Mouse (Mus musculus): ENCODE measurements at regions not wholly inside any gene's neighbourhood (a gene's known extent, or its start where the extent isn't known, plus 50 kb on each side); places are given as distances from the start of the nearest gene placed in this dataset.

GRCm38 (mm10) chr1:76911472-76911871, 603.4 kb downstream of the Epha4 start:
- no peak for DNase-seq (ENCODE audit: low read depth, low spot score)
- Histone ChIP-seq H3K36me3 (ENCODE audit: control insufficient read depth, insufficient read depth, low read length, poor library complexity, severe bottlenecking) (no peaks in the 10 kb centered on the region), H3K4me1 (ENCODE audit: control insufficient read depth in 2 of 2, insufficient read depth in 2 of 2, low read length in 2 of 2, poor library complexity in 1 of 2) (no peaks in the 10 kb centered on the region), H3K27ac (ENCODE audit: insufficient read depth, low read depth, low read length, poor library complexity, severe bottlenecking) (no peak overlapping the region), H3K4me3 (ENCODE audit: insufficient read depth in 1 of 2, low read depth in 1 of 2, low read length in 2 of 2, poor library complexity in 1 of 2, severe bottlenecking in 1 of 2) (no peak overlapping the region), H3K9me3 (ENCODE audit: control insufficient read depth, insufficient read depth, low read depth, low read length) (no peaks in the 10 kb centered on the region), H3K9ac (ENCODE audit: insufficient read depth, low read depth, low read length, poor library complexity, severe bottlenecking) (no peak overlapping the region)
- TF ChIP-seq MAFK (IDR thresholded peaks at IDR 0.05; ENCODE audit: insufficient read depth, low read depth, low read length) (no peak), ZNF384 (IDR thresholded peaks at IDR 0.05; ENCODE audit: low read depth, low read length) (no peak), HCFC1 (IDR thresholded peaks at IDR 0.05; ENCODE audit: borderline replicate concordance, insufficient read depth, low read length) (no peak), ZC3H11A (IDR thresholded peaks at IDR 0.05; ENCODE audit: borderline replicate concordance, low read depth, low read length) (no peak), CHD2 (IDR thresholded peaks at IDR 0.05; ENCODE audit: low read depth, low read length) (no peak)
- in situ Hi-C loops (cut with MboI; ENCODE audit: low sequenced_read_pairs in 2 of 2, unreplicated experiment in 2 of 2): no loop called here

DNA sequence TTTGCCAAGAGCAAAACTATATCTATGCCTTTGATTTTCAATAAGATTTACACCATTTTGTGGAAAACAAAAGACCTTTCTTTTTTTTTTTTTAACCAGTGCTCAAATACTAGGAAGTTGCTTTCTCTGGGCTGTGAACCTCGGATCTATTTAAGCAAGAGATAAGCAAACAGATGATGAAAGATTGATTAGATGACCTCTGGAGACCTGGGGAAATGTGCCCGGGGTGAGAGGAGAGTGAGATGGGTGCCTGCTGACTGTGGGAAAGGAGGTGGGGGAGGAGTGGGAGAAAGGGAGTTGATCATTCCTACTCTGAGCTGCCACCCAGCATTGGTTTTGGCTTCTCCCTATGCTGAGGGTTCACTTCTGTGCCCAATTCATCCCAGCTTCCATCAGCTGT, 595.3 kb downstream of the Epha4 start:
- in situ Hi-C loops (cut with MboI; ENCODE audit: low sequenced_read_pairs in 2 of 2, unreplicated experiment in 2 of 2): no loop called here
- Histone ChIP-seq H3K4me3 (ENCODE audit: insufficient read depth in 1 of 2, low read depth in 1 of 2, low read length in 2 of 2, poor library complexity in 1 of 2, severe bottlenecking in 1 of 2) (no peak overlapping the region), H3K27ac (ENCODE audit: insufficient read depth, low read depth, low read length, poor library complexity, severe bottlenecking) (no peak overlapping the region), H3K4me1 (ENCODE audit: control insufficient read depth in 2 of 2, insufficient read depth in 2 of 2, low read length in 2 of 2, poor library complexity in 1 of 2) (no peaks in the 10 kb centered on the region), H3K9ac (ENCODE audit: insufficient read depth, low read depth, low read length, poor library complexity, severe bottlenecking) (no peak overlapping the region), H3K36me3 (ENCODE audit: control insufficient read depth, insufficient read depth, low read length, poor library complexity, severe bottlenecking) (no peaks in the 10 kb centered on the region), H3K9me3 (ENCODE audit: control insufficient read depth, insufficient read depth, low read depth, low read length) (no peaks in the 10 kb centered on the region)
- TF ChIP-seq CHD2 (IDR thresholded peaks at IDR 0.05; ENCODE audit: low read depth, low read length): no peak
- no peak for TF ChIP-seq MAFK (IDR thresholded peaks at IDR 0.05; ENCODE audit: insufficient read depth, low read depth, low read length)
- TF ChIP-seq HCFC1 (IDR thresholded peaks at IDR 0.05; ENCODE audit: borderline replicate concordance, insufficient read depth, low read length): no peak
- no peak for TF ChIP-seq ZNF384 (IDR thresholded peaks at IDR 0.05; ENCODE audit: low read depth, low read length)
- TF ChIP-seq ZC3H11A (IDR thresholded peaks at IDR 0.05; ENCODE audit: borderline replicate concordance, low read depth, low read length): no peak
- DNase-seq (ENCODE audit: low read depth, low spot score): no peak

- H3K9me3 ChIP-seq (ENCODE audit: control insufficient read depth, insufficient read depth, low read depth, low read length): no peaks in the 10 kb centered on the region
- TF ChIP-seq ZC3H11A (IDR thresholded peaks at IDR 0.05; ENCODE audit: borderline replicate concordance, low read depth, low read length) (no peak), MAFK (IDR thresholded peaks at IDR 0.05; ENCODE audit: insufficient read depth, low read depth, low read length) (no peak), CHD2 (IDR thresholded peaks at IDR 0.05; ENCODE audit: low read depth, low read length) (no peak), ZNF384 (IDR thresholded peaks at IDR 0.05; ENCODE audit: low read depth, low read length) (no peak), HCFC1 (IDR thresholded peaks at IDR 0.05; ENCODE audit: borderline replicate concordance, insufficient read depth, low read length) (no peak)
- no peak overlapping the region for H3K9ac ChIP-seq (ENCODE audit: insufficient read depth, low read depth, low read length, poor library complexity, severe bottlenecking)
- H3K27ac ChIP-seq (ENCODE audit: insufficient read depth, low read depth, low read length, poor library complexity, severe bottlenecking): no peak overlapping the region
- H3K4me1 ChIP-seq (ENCODE audit: control insufficient read depth in 2 of 2, insufficient read depth in 2 of 2, low read length in 2 of 2, poor library complexity in 1 of 2): no peaks in the 10 kb centered on the region
- DNase-seq (ENCODE audit: low read depth, low spot score): no peak
- H3K4me3 ChIP-seq (ENCODE audit: insufficient read depth in 1 of 2, low read depth in 1 of 2, low read length in 2 of 2, poor library complexity in 1 of 2, severe bottlenecking in 1 of 2): no peak overlapping the region
- in situ Hi-C loops (cut with MboI; ENCODE audit: low sequenced_read_pairs in 2 of 2, unreplicated experiment in 2 of 2): no loop called here
- H3K36me3 ChIP-seq (ENCODE audit: control insufficient read depth, insufficient read depth, low read length, poor library complexity, severe bottlenecking): no peaks in the 10 kb centered on the region
Measured at GRCm38 (mm10) chr1:76920634-76921033, 594.3 kb downstream of the Epha4 start.

- no peak overlapping the region for H3K27ac ChIP-seq (ENCODE audit: insufficient read depth, low read depth, low read length, poor library complexity, severe bottlenecking)
- H3K9me3 ChIP-seq (ENCODE audit: control insufficient read depth, insufficient read depth, low read depth, low read length): no peaks in the 10 kb centered on the region
- no peak overlapping the region for H3K4me3 ChIP-seq (ENCODE audit: insufficient read depth in 1 of 2, low read depth in 1 of 2, low read length in 2 of 2, poor library complexity in 1 of 2, severe bottlenecking in 1 of 2)
- no peaks in the 10 kb centered on the region for H3K4me1 ChIP-seq (ENCODE audit: control insufficient read depth in 2 of 2, insufficient read depth in 2 of 2, low read length in 2 of 2, poor library complexity in 1 of 2)
- H3K9ac ChIP-seq (ENCODE audit: insufficient read depth, low read depth, low read length, poor library complexity, severe bottlenecking): no peak overlapping the region
- H3K36me3 ChIP-seq (ENCODE audit: control insufficient read depth, insufficient read depth, low read length, poor library complexity, severe bottlenecking): no peaks in the 10 kb centered on the region
- no peak for TF ChIP-seq CHD2 (IDR thresholded peaks at IDR 0.05; ENCODE audit: low read depth, low read length)
- TF ChIP-seq ZNF384 (IDR thresholded peaks at IDR 0.05; ENCODE audit: low read depth, low read length): no peak
- no peak for TF ChIP-seq MAFK (IDR thresholded peaks at IDR 0.05; ENCODE audit: insufficient read depth, low read depth, low read length)
- no peak for TF ChIP-seq ZC3H11A (IDR thresholded peaks at IDR 0.05; ENCODE audit: borderline replicate concordance, low read depth, low read length)
- no peak for TF ChIP-seq HCFC1 (IDR thresholded peaks at IDR 0.05; ENCODE audit: borderline replicate concordance, insufficient read depth, low read length)
- in situ Hi-C loops (cut with MboI; ENCODE audit: low sequenced_read_pairs in 2 of 2, unreplicated experiment in 2 of 2): no loop called here
- no peak for DNase-seq (ENCODE audit: low read depth, low spot score)
Measured at GRCm38 (mm10) chr1:76927041-76927440, 587.8 kb downstream of the Epha4 start.

- Histone ChIP-seq H3K4me3 (ENCODE audit: insufficient read depth in 1 of 2, low read depth in 1 of 2, low read length in 2 of 2, poor library complexity in 1 of 2, severe bottlenecking in 1 of 2) (no peak overlapping the region), H3K9ac (ENCODE audit: insufficient read depth, low read depth, low read length, poor library complexity, severe bottlenecking) (no peak overlapping the region), H3K27ac (ENCODE audit: insufficient read depth, low read depth, low read length, poor library complexity, severe bottlenecking) (no peak overlapping the region), H3K4me1 (ENCODE audit: control insufficient read depth in 2 of 2, insufficient read depth in 2 of 2, low read length in 2 of 2, poor library complexity in 1 of 2) (no peaks in the 10 kb centered on the region), H3K9me3 (ENCODE audit: control insufficient read depth, insufficient read depth, low read depth, low read length) (no peaks in the 10 kb centered on the region), H3K36me3 (ENCODE audit: control insufficient read depth, insufficient read depth, low read length, poor library complexity, severe bottlenecking) (no peaks in the 10 kb centered on the region)
- in situ Hi-C loops (cut with MboI; ENCODE audit: low sequenced_read_pairs in 2 of 2, unreplicated experiment in 2 of 2): no loop called here
- no peak for DNase-seq (ENCODE audit: low read depth, low spot score)
- TF ChIP-seq HCFC1 (IDR thresholded peaks at IDR 0.05; ENCODE audit: borderline replicate concordance, insufficient read depth, low read length): no peak
- no peak for TF ChIP-seq MAFK (IDR thresholded peaks at IDR 0.05; ENCODE audit: insufficient read depth, low read depth, low read length)
- TF ChIP-seq CHD2 (IDR thresholded peaks at IDR 0.05; ENCODE audit: low read depth, low read length): no peak
- no peak for TF ChIP-seq ZNF384 (IDR thresholded peaks at IDR 0.05; ENCODE audit: low read depth, low read length)
- no peak for TF ChIP-seq ZC3H11A (IDR thresholded peaks at IDR 0.05; ENCODE audit: borderline replicate concordance, low read depth, low read length)
Measured at GRCm38 (mm10) chr1:76928035-76928434, 586.9 kb downstream of the Epha4 start.

All from ES-E14 (cell line).